Mouse (Mus musculus) CH12.LX (cell line): ENCODE measurements around the gene Hpn. TPM values are rescaled to one million over a fixed set of nuclear protein-coding genes. Genes with fewer than 3 reads are reported as not detected.

Experiments used
- DNase-seq: peaks from one replicate; pipeline ENCODE4 v3.0.0-alpha.2; 2013; ENCODE audit errors: extremely low read depth
- H3K27ac ChIP-seq: 2 replicates; pipeline ENCODE4 v1.5.1; 2012; ENCODE audit warnings: low read depth, mild to moderate bottlenecking, control low read depth, moderate library complexity; ENCODE audit not compliant: insufficient read depth
- H3K27me3 ChIP-seq: replicated peaks from 2 replicates; pipeline ENCODE3; 2012; ENCODE audit warnings: inconsistent platforms
- H3K36me3 ChIP-seq, 2 experiments: replicated peaks in 1 of 2; 2 replicates each; pipeline versions ENCODE3 to v1.6.1; 2012; ENCODE audit warnings: inconsistent platforms in 1 of 2, low read length in 1 of 2, mild to moderate bottlenecking in 1 of 2, mixed read lengths in 1 of 2, moderate library complexity in 1 of 2; ENCODE audit not compliant: control insufficient read depth in 1 of 2, insufficient read depth in 1 of 2
- H3K4me1 ChIP-seq, 2 experiments: 2 replicates each; pipeline ENCODE4 v1.6.1; 2012; ENCODE audit warnings: inconsistent platforms in 1 of 2, moderate library complexity in 1 of 2; ENCODE audit not compliant: insufficient read depth in 2 of 2, control insufficient read depth in 1 of 2
- H3K4me2 ChIP-seq: 2 replicates; pipeline ENCODE4 v1.6.1; 2012; ENCODE audit warnings: low read depth, mild to moderate bottlenecking, control low read depth; ENCODE audit not compliant: poor library complexity, insufficient read depth, severe bottlenecking
- H3K4me3 ChIP-seq, 3 experiments: fragments of 150-350 bp in 1 of 3; sonication (generic) in 1 of 3; replicated peaks in 1 of 3; 2 replicates each; pipeline versions ENCODE3 to v1.5.1; 2011 to 2012; ENCODE audit warnings: low read depth in 2 of 3, low read length in 2 of 3, mild to moderate bottlenecking in 2 of 3, moderate library complexity in 2 of 3, control low read depth in 1 of 3, improper control_type of control experiment in 1 of 3, inconsistent platforms in 1 of 3, mixed read lengths in 1 of 3; ENCODE audit not compliant: poor library complexity in 1 of 3
- H3K79me2 ChIP-seq: replicated peaks from 2 replicates; pipeline ENCODE4 v1.6.1; 2012; ENCODE audit warnings: mild to moderate bottlenecking, moderate library complexity; ENCODE audit not compliant: control insufficient read depth, poor library complexity, insufficient read depth, severe bottlenecking; ENCODE audit errors: extremely low read depth
- H3K9ac ChIP-seq: 2 replicates; pipeline ENCODE4 v1.6.1; 2012; ENCODE audit warnings: low read depth, mild to moderate bottlenecking, control low read depth, moderate library complexity; ENCODE audit not compliant: insufficient read depth
- H3K9me3 ChIP-seq: replicated peaks from 2 replicates; pipeline ENCODE3; 2012; ENCODE audit warnings: low read length, inconsistent platforms, mixed read lengths
- BHLHE40 ChIP-seq: IDR thresholded peaks from 2 replicates; pipeline ENCODE4 v1.6.1; 2011; ENCODE audit warnings: mild to moderate bottlenecking, low read depth, low read length, improper control_type of control experiment
- CHD1 ChIP-seq: IDR thresholded peaks from 2 replicates; pipeline ENCODE4 v1.6.1; 2012; ENCODE audit warnings: low read depth, low read length, improper control_type of control experiment, inconsistent platforms
- CHD2 ChIP-seq: IDR thresholded peaks from 2 replicates; pipeline ENCODE4 v1.6.1; 2011; ENCODE audit warnings: low read length, improper control_type of control experiment
- CTCF ChIP-seq, 2 experiments: IDR thresholded peaks in 1 of 2; conservative IDR thresholded peaks in 1 of 2; 2 replicates each; pipeline ENCODE4 v1.5.1; 2011 to 2012; ENCODE audit warnings: low read depth in 2 of 2, low read length in 2 of 2, improper control_type of control experiment in 1 of 2, inconsistent platforms in 1 of 2, mild to moderate bottlenecking in 1 of 2, moderate library complexity in 1 of 2
- E2F4 ChIP-seq: IDR thresholded peaks from 2 replicates; pipeline ENCODE4 v1.6.1; 2011; ENCODE audit warnings: low read depth, low read length, improper control_type of control experiment; ENCODE audit not compliant: insufficient replicate concordance
- ELF1 ChIP-seq: IDR thresholded peaks from 2 replicates; pipeline ENCODE4 v1.6.1; 2014; ENCODE audit warnings: low read depth, mild to moderate bottlenecking, inconsistent platforms, low read length, improper control_type of control experiment
- EP300 ChIP-seq: IDR thresholded peaks from 2 replicates; pipeline ENCODE4 v1.6.1; 2011; ENCODE audit warnings: low read length, improper control_type of control experiment
- GABPA ChIP-seq: IDR thresholded peaks from 2 replicates; pipeline ENCODE4 v1.6.1; 2012; ENCODE audit warnings: low read depth, low read length, improper control_type of control experiment, inconsistent platforms; ENCODE audit not compliant: insufficient replicate concordance
- HCFC1 ChIP-seq: IDR thresholded peaks from 2 replicates; pipeline ENCODE4 v1.6.1; 2012; ENCODE audit warnings: low read depth, mild to moderate bottlenecking, inconsistent platforms, low read length, improper control_type of control experiment
- IRF4 ChIP-seq: IDR thresholded peaks from 2 replicates; pipeline ENCODE4 v1.6.1; 2014; ENCODE audit warnings: low read depth, mild to moderate bottlenecking, inconsistent platforms, low read length, improper control_type of control experiment
- JUN ChIP-seq: IDR thresholded peaks from 2 replicates; pipeline ENCODE4 v1.6.1; 2011; ENCODE audit warnings: low read depth, mild to moderate bottlenecking, low read length, improper control_type of control experiment, moderate library complexity; ENCODE audit not compliant: insufficient read depth
- JUND ChIP-seq: conservative IDR thresholded peaks from 2 replicates; pipeline ENCODE4 v1.6.1; 2011; ENCODE audit warnings: low read depth, low read length, improper control_type of control experiment
- KAT2A ChIP-seq: IDR thresholded peaks from 2 replicates; pipeline ENCODE4 v1.6.1; 2012; ENCODE audit warnings: low read length, improper control_type of control experiment, inconsistent platforms; ENCODE audit not compliant: insufficient replicate concordance
- MAFK ChIP-seq: IDR thresholded peaks from 2 replicates; pipeline ENCODE4 v1.6.1; 2011; ENCODE audit warnings: low read length, improper control_type of control experiment; ENCODE audit not compliant: insufficient replicate concordance
- MAX ChIP-seq: IDR thresholded peaks from 2 replicates; pipeline ENCODE4 v1.6.1; 2011; ENCODE audit warnings: low read length, improper control_type of control experiment
- MAZ ChIP-seq: IDR thresholded peaks from 2 replicates; pipeline ENCODE4 v1.6.1; 2012; ENCODE audit warnings: low read depth, mild to moderate bottlenecking, inconsistent platforms, low read length, improper control_type of control experiment, moderate library complexity
- MEF2A ChIP-seq: IDR thresholded peaks from 2 replicates; pipeline ENCODE4 v1.6.1; 2014; ENCODE audit warnings: low read depth, mild to moderate bottlenecking, inconsistent platforms, low read length, improper control_type of control experiment, borderline replicate concordance
- MXI1 ChIP-seq: IDR thresholded peaks from 2 replicates; pipeline ENCODE4 v1.6.1; 2011; ENCODE audit warnings: mild to moderate bottlenecking, low read depth, low read length, improper control_type of control experiment
- MYC ChIP-seq: IDR thresholded peaks from 2 replicates; pipeline ENCODE4 v1.6.1; 2011; ENCODE audit warnings: low read depth, mild to moderate bottlenecking, improper control_type of control experiment, low read length
- NRF1 ChIP-seq: IDR thresholded peaks from 2 replicates; pipeline ENCODE4 v1.6.1; 2014; ENCODE audit warnings: low read depth, mild to moderate bottlenecking, inconsistent platforms, low read length, improper control_type of control experiment, moderate library complexity
- PAX5 ChIP-seq: IDR thresholded peaks from 2 replicates; pipeline ENCODE4 v1.6.1; 2012; ENCODE audit warnings: low read length, inconsistent platforms, mixed read lengths
- POLR2A ChIP-seq: IDR thresholded peaks from 2 replicates; pipeline ENCODE4 v1.6.1; 2011; ENCODE audit warnings: low read depth, mild to moderate bottlenecking, improper control_type of control experiment, low read length
- RAD21 ChIP-seq: IDR thresholded peaks from 2 replicates; pipeline ENCODE4 v1.6.1; 2011; ENCODE audit warnings: low read depth, mild to moderate bottlenecking, low read length, improper control_type of control experiment, moderate library complexity
- RCOR1 ChIP-seq: conservative IDR thresholded peaks from 2 replicates; pipeline ENCODE4 v1.6.1; 2012; ENCODE audit warnings: low read depth, mild to moderate bottlenecking, inconsistent platforms, low read length, improper control_type of control experiment
- SIN3A ChIP-seq: IDR thresholded peaks from 2 replicates; pipeline ENCODE4 v1.6.1; 2012; ENCODE audit warnings: low read length, improper control_type of control experiment, inconsistent platforms
- SMC3 ChIP-seq: IDR thresholded peaks from 2 replicates; pipeline ENCODE4 v1.6.1; 2011; ENCODE audit warnings: low read depth, low read length, improper control_type of control experiment
- TBP ChIP-seq: conservative IDR thresholded peaks from 2 replicates; pipeline ENCODE4 v1.6.1; 2011; ENCODE audit warnings: low read depth, low read length, improper control_type of control experiment
- TCF12 ChIP-seq: IDR thresholded peaks from 2 replicates; pipeline ENCODE4 v1.6.1; 2014; ENCODE audit warnings: low read depth, mild to moderate bottlenecking, inconsistent platforms, low read length, improper control_type of control experiment
- UBTF ChIP-seq: IDR thresholded peaks from 2 replicates; pipeline ENCODE4 v1.6.1; 2012; ENCODE audit warnings: low read depth, mild to moderate bottlenecking, inconsistent platforms, low read length, improper control_type of control experiment, moderate library complexity
- USF1 ChIP-seq: IDR thresholded peaks from 2 replicates; pipeline ENCODE4 v1.6.1; 2014; ENCODE audit warnings: low read depth, mild to moderate bottlenecking, inconsistent platforms, low read length, improper control_type of control experiment
- USF2 ChIP-seq: conservative IDR thresholded peaks from 2 replicates; pipeline ENCODE4 v1.6.1; 2011; ENCODE audit warnings: low read depth, low read length, improper control_type of control experiment
- ZC3H11A ChIP-seq: IDR thresholded peaks from 2 replicates; pipeline ENCODE4 v1.6.1; 2012; ENCODE audit warnings: low read depth, mild to moderate bottlenecking, inconsistent platforms, low read length, improper control_type of control experiment
- ZMIZ1 ChIP-seq: IDR thresholded peaks from 2 replicates; pipeline ENCODE4 v1.6.1; 2012; ENCODE audit warnings: low read depth, mild to moderate bottlenecking, inconsistent platforms, low read length, improper control_type of control experiment
- ZNF384 ChIP-seq: IDR thresholded peaks from 2 replicates; pipeline ENCODE4 v1.6.1; 2012; ENCODE audit warnings: low read depth, low read length, improper control_type of control experiment, inconsistent platforms
- dilution Hi-C: fragments of 300-500 bp; cut with MboI; formaldehyde crosslinking; loops from 2 replicates; pipeline ENCODE4 v1.14.3; 2020; ENCODE audit warnings: low sequenced_read_pairs; ENCODE audit not compliant: extremely low pct_unique_long_range_greater_than_20kb, extremely low pct_ligation_motif_present
- in situ Hi-C: fragments of 300-500 bp; cut with MboI; formaldehyde crosslinking; loops from 3 replicates; pipeline ENCODE4 v1.14.3; 2019; ENCODE audit warnings: low sequenced_read_pairs, low pct_ligation_motif_present, low pct_unique_long_range_greater_than_20kb, mixed read lengths
- polyA plus RNA-seq: library from polyadenylated mRNA; unstranded; fragments of >175 nt; gene quantifications from 2 replicates; pipeline ENCODE4 v1.2.1, GENCODE M21; 2012; ENCODE audit warnings: low read depth; ENCODE audit not compliant: insufficient read length
- total RNA-seq, 2 experiments: library from RNA; depleted of rRNA; stranded (reverse); fragments of 300-350 nt in 1 of 2; fragments of >200 nt in 1 of 2; gene quantifications; 2 replicates each; pipeline ENCODE4 v1.2.3; 2012 to 2014

Gene Hpn
- total and polyA plus RNA-seq, 3 experiments, result 3.0 to 16.7 (median 8.7) TPM

DNA sequence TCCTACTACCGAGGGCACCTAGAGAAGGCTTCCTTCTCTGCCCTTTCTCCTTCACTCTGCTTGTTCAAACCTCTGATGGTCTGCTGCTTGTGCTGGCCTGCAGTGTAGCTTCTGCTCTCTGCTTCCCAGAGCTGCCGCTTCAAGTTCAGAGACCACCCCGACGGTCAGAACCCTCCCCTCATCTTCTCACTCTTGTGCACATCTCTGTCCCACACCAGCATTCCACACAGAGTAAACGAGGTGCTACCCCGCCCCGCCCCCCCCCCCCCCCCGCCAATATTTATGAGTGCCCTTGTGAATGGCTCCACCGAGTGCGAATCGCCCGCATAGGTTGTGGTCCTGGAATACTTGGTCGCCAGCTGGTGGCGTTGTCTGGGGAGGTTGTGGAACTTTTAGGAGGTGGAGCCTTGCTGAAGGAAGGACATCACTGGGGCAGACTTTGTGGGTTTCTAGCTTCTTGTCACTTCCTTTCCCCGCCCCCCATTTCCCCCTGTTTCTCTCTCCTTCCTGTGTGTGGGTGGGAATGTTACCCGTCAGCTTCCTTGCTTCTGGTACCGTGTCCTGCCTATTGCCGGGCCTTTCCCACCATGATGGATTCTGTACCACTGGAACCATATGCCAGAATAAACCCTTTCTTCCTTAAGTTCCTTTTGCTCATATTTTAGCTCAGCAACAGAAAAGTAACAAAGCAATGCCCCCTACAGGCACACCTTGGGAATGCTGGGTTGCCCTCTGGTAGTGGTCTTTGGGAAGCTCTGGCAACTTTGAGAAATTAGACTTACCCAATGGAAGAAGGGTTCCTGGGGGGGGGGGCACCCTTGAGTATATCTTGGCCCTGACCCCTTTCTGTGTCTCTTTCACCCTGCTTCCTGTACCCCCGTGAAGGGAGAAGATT lies 41.2 kb upstream of the Hpn start (continued):
- peak; percentile 70 for TF ChIP-seq TCF12

DNA sequence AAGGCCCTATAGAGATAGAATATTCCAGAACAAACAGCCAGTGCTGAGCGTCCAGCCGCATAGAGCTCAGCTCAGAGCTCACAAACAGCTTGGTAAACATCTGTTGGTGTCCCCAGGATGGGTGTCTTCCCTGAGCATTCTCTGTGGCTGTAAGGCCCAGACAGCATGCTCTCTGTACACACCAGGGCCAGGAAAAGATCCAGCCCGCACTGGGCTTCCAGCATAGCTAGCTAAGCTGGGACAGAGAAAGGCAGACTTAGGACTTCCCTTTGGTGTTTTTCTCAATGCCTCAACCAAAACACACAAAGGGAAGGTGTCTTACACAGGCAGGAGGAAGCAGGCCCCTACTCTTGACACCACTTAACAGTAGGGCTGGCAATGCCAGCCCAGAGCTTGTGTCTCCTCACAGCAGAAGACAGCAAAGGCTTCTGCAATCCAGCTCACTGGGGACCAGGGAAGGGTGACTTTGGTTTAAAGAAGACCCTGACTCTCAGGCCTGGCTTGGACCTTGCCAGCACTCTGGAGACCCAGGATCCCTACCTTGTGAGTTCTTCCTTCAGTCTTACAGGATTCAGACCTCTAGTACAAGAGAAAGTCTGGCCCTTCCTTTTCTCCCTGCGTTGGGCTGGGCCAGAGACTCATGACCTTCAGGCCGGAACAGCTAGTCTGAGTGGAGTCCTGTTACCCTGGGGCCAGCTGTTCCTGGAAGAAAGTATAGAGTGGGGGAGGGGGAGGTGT lies 40.4 kb upstream of the Hpn start, which contains the start of gene Gramd1a:
TSS of gene Gramd1a (minus strand) at position 601 of the 738 bp plus-strand sequence.
- H3K36me3 ChIP-seq, result peaks cover 0 to 10% of the 10 kb centered on the region in 2 experiments
- H3K4me3 ChIP-seq, result peak within 1 kb of the TSS; percentile 42 to 58 (median 55)
- dilution Hi-C loops, result no loop called here
- DNase-seq, result peak; percentile 52
- H3K4me1 ChIP-seq, result peaks cover 15 to 69% of the 10 kb centered on the region in 2 experiments
- H3K79me2 ChIP-seq, result peaks cover 3% of the 10 kb centered on the region; the same call in 1 of the 2 replicates
- H3K9me3 ChIP-seq, result peaks cover 3% of the 10 kb centered on the region
- in situ Hi-C loops, result no loop called here
- H3K27ac ChIP-seq, result peak within 1 kb of the TSS; percentile 76
- H3K9ac ChIP-seq, result peak within 1 kb of the TSS; percentile 90
- H3K4me2 ChIP-seq, result peak within 1 kb of the TSS; percentile 72
- no peaks in the 10 kb centered on the region for H3K27me3 ChIP-seq
- no peak for TF ChIP-seq CHD2
- TF ChIP-seq E2F4, result no peak
- TF ChIP-seq MEF2A, result 0 out of 2 replicates have a peak, but pooled peaks have one; percentile 27
- TF ChIP-seq TCF12, result 0 out of 2 replicates have a peak, but pooled peaks have one; percentile 22
- TF ChIP-seq BHLHE40, result no peak
- no peak for TF ChIP-seq NRF1
- TF ChIP-seq MYC, result no peak
- TF ChIP-seq ELF1, result no peak; the same call in 1 of the 2 replicates
- TF ChIP-seq MAX, result no peak
- TF ChIP-seq CTCF (conservative IDR thresholded peaks at IDR 0.05 in 1 of 2, IDR thresholded peaks at IDR 0.05 in 1 of 2; ENCODE audit: low read depth in 2 of 2, low read length in 2 of 2), result no peak
- TF ChIP-seq CHD1, result no peak
- TF ChIP-seq SIN3A, result no peak; the same call in 1 of the 2 replicates
- TF ChIP-seq USF2, result no peak
- TF ChIP-seq USF1, result no peak
- no peak for TF ChIP-seq GABPA
- TF ChIP-seq PAX5, result no peak
- TF ChIP-seq JUN, result no peak
- no peak for TF ChIP-seq RCOR1
- no peak; the same call in 1 of the 2 replicates for TF ChIP-seq MAZ
- no peak; the same call in none of the 2 replicates for TF ChIP-seq IRF4
- 0 out of 2 replicates have a peak, but pooled peaks have one; percentile 10 for TF ChIP-seq ZMIZ1
- no peak for TF ChIP-seq MAFK
- no peak for TF ChIP-seq RAD21
- no peak for TF ChIP-seq SMC3
- TF ChIP-seq KAT2A, result 0 out of 2 replicates have a peak, but pooled peaks have one; percentile 34
- no peak for TF ChIP-seq TBP
- TF ChIP-seq ZC3H11A, result no peak
- TF ChIP-seq HCFC1, result no peak
- TF ChIP-seq MXI1, result no peak
- TF ChIP-seq EP300, result no peak
- TF ChIP-seq JUND, result no peak
- TF ChIP-seq ZNF384, result no peak
- no peak for TF ChIP-seq UBTF
- TF ChIP-seq POLR2A, result no peak
